Mouse (Mus musculus): ENCODE results near the gene Klhl29. TPM values are rescaled to one million over a fixed set of nuclear protein-coding genes. Genes with fewer than 3 reads are reported as not detected.

Klhl29 gene
- polyA plus RNA-seq, 1 experiment from 2014 or later, result 0.50 TPM

DNA sequence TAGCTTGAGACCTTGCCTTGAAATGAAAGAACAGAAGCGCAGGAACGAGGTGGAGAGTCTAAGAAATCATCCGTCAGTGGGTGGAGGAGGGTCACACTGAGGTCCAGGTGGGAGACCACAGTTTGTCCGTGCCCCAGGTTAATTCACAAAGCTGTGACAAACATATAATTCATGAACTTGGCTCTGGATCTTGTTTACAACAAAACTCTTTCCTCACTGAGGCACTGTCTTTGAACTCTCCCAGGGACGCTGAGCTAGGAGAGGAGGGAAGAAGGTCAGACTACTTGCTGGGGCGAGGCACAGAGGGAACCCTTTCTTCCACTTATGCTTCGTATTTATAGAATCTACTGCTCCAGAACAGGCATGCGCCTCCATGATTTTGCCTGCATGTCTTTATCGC lies 161.2 kb downstream of the Klhl29 start:
- H3K4me2 ChIP-seq (ENCODE audit: low read length), result no peak overlapping the region
- 80% methylated on average over 9 of the region's 9 CpGs for WGBS
- no peaks in the 10 kb centered on the region for H3K36me3 ChIP-seq (ENCODE audit: control insufficient read depth, insufficient read depth, low read length)
- no peaks in the 10 kb centered on the region for H3K9me3 ChIP-seq (ENCODE audit: control insufficient read depth, low read length)
- H3K4me3 ChIP-seq (ENCODE audit: control insufficient read depth in 1 of 2, insufficient read depth in 1 of 2, low read depth in 1 of 2, low read length in 2 of 2), result no peak overlapping the region
- H3K27me3 ChIP-seq (ENCODE audit: control insufficient read depth, insufficient read depth, low read length), result no peaks in the 10 kb centered on the region
- peak overlapping the region in 1 of 2 experiments; percentile 30; a peak in 2 of 4 replicates for H3K27ac ChIP-seq (replicated peaks in 1 of 2; ENCODE audit: control insufficient read depth in 1 of 2, insufficient read depth in 1 of 2, low read depth in 2 of 2, low read length in 2 of 2)
- H3K4me1 ChIP-seq (ENCODE audit: control insufficient read depth in 2 of 2, insufficient read depth in 2 of 2, low read length in 2 of 2), result peaks cover 14 to 16% of the 10 kb centered on the region in 2 experiments
- H3K9ac ChIP-seq (ENCODE audit: low read length), result no peak overlapping the region
- ATAC-seq (ENCODE audit: insufficient number of reproducible peaks, insufficient read depth, low FRiP score, low read depth), result no peak

DNA sequence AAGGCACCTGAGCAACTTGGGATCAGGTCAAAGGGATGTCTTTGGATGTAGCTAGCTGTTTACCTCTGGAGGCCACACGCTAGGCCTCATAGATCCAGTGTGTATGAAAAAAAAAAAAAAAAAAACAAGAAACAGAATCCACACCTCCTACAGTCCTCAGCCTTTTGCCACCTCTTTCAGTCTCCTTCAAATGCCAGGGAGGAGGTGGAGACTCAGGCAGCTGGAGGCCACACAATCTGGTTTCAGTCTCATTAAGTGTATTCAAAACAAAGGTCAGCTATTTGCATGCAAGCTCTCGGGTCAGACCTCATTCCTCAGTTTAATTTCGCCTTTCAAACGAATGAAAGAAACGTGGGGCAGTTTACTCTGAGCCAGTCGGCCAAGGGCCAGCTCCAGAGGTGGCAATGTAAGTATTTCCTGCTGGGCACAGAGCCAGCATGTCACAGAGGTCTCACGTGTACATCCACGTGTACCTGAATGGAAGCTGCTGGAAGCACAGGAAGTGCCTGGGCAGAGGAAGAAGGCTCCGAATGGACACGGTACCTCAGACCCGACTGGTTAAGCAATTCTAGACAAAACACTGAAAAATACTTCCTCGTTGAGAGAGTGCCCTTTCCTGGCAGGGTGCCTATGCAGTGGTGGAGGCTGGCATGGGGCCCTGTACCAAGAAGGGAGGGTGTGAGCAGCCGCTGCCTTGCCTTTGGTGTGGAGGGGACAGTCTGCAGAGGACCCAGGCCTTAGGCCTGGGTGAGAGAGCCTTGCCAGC lies 162.0 kb downstream of the Klhl29 start:
- no peak overlapping the region for H3K9ac ChIP-seq (ENCODE audit: low read length)
- H3K27ac ChIP-seq (replicated peaks in 1 of 2; ENCODE audit: control insufficient read depth in 1 of 2, insufficient read depth in 1 of 2, low read depth in 2 of 2, low read length in 2 of 2), result peak overlapping the region; percentile 6 to 30; a peak in 3 of 4 replicates
- 21% methylated on average over 13 of the region's 13 CpGs for WGBS
- no peaks in the 10 kb centered on the region for H3K36me3 ChIP-seq (ENCODE audit: control insufficient read depth, insufficient read depth, low read length)
- no peaks in the 10 kb centered on the region for H3K9me3 ChIP-seq (ENCODE audit: control insufficient read depth, low read length)
- peaks cover 14 to 16% of the 10 kb centered on the region in 2 experiments for H3K4me1 ChIP-seq (ENCODE audit: control insufficient read depth in 2 of 2, insufficient read depth in 2 of 2, low read length in 2 of 2)
- no peaks in the 10 kb centered on the region for H3K27me3 ChIP-seq (ENCODE audit: control insufficient read depth, insufficient read depth, low read length)
- H3K4me2 ChIP-seq (ENCODE audit: low read length), result peak overlapping the region; percentile 5; the same call in 1 of the 2 replicates
- no peak overlapping the region for H3K4me3 ChIP-seq (ENCODE audit: control insufficient read depth in 1 of 2, insufficient read depth in 1 of 2, low read depth in 1 of 2, low read length in 2 of 2)
- ATAC-seq (ENCODE audit: insufficient number of reproducible peaks, insufficient read depth, low FRiP score, low read depth), result peak; percentile 73

DNA sequence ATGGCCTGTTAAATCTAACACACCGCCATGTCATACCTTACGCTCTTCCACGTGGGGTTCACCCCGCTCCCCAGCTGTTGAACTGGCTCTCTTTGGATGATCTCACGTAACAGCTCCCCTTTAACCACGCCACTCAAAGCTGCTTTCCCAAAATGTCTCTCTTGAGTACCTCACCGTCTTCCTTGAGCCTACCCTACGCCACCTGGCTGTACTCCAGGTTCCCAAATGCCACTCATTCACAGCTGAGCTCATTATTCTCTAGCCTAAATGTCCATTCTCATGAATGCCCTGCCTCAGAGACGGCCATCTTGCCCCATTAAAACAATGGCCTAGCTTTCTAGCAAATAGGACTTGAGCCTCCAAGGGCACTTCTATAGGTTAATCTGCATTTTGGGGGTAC lies 163.6 kb downstream of the Klhl29 start:
- no peak for ATAC-seq (ENCODE audit: insufficient number of reproducible peaks, insufficient read depth, low FRiP score, low read depth)
- Histone ChIP-seq H3K36me3 (ENCODE audit: control insufficient read depth, insufficient read depth, low read length) (no peaks in the 10 kb centered on the region), H3K9me3 (ENCODE audit: control insufficient read depth, low read length) (no peaks in the 10 kb centered on the region), H3K4me3 (ENCODE audit: control insufficient read depth in 1 of 2, insufficient read depth in 1 of 2, low read depth in 1 of 2, low read length in 2 of 2) (no peak overlapping the region), H3K27ac (replicated peaks in 1 of 2; ENCODE audit: control insufficient read depth in 1 of 2, insufficient read depth in 1 of 2, low read depth in 2 of 2, low read length in 2 of 2) (no peak overlapping the region), H3K9ac (ENCODE audit: low read length) (no peak overlapping the region), H3K4me2 (ENCODE audit: low read length) (no peak overlapping the region), H3K27me3 (ENCODE audit: control insufficient read depth, insufficient read depth, low read length) (no peaks in the 10 kb centered on the region), H3K4me1 (ENCODE audit: control insufficient read depth in 2 of 2, insufficient read depth in 2 of 2, low read length in 2 of 2) (peaks cover 14 to 16% of the 10 kb centered on the region in 2 experiments)
- WGBS, result 88% methylated on average over 9 of the region's 9 CpGs

DNA sequence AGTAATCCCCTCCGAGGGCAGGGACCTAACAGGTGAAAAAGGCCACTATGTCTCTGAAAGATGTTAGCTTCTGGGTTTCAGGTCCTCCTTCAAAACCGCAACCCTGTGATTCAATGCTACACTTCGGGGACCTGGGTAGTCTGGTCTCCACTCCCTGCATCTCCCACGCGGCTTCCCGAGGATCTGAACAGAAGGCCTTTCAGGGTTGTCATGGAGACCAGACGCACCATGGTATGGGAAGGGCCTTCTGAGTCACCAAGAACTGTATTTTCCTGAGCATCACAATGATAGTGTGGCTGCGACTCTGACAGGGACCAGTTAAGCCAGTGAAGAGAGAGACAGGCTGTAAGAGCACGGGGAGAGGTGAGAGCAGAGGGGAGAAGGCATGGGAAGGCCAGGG lies 164.7 kb downstream of the Klhl29 start:
- 66% methylated on average over 9 of the region's 9 CpGs for WGBS
- Histone ChIP-seq H3K4me1 (ENCODE audit: control insufficient read depth in 2 of 2, insufficient read depth in 2 of 2, low read length in 2 of 2) (peaks cover 14 to 16% of the 10 kb centered on the region in 2 experiments), H3K27me3 (ENCODE audit: control insufficient read depth, insufficient read depth, low read length) (no peaks in the 10 kb centered on the region), H3K9ac (ENCODE audit: low read length) (no peak overlapping the region), H3K36me3 (ENCODE audit: control insufficient read depth, insufficient read depth, low read length) (no peaks in the 10 kb centered on the region), H3K9me3 (ENCODE audit: control insufficient read depth, low read length) (no peaks in the 10 kb centered on the region), H3K4me3 (ENCODE audit: control insufficient read depth in 1 of 2, insufficient read depth in 1 of 2, low read depth in 1 of 2, low read length in 2 of 2) (no peak overlapping the region), H3K27ac (replicated peaks in 1 of 2; ENCODE audit: control insufficient read depth in 1 of 2, insufficient read depth in 1 of 2, low read depth in 2 of 2, low read length in 2 of 2) (no peak overlapping the region), H3K4me2 (ENCODE audit: low read length) (no peak overlapping the region)
- ATAC-seq (ENCODE audit: insufficient number of reproducible peaks, insufficient read depth, low FRiP score, low read depth), result no peak

DNA sequence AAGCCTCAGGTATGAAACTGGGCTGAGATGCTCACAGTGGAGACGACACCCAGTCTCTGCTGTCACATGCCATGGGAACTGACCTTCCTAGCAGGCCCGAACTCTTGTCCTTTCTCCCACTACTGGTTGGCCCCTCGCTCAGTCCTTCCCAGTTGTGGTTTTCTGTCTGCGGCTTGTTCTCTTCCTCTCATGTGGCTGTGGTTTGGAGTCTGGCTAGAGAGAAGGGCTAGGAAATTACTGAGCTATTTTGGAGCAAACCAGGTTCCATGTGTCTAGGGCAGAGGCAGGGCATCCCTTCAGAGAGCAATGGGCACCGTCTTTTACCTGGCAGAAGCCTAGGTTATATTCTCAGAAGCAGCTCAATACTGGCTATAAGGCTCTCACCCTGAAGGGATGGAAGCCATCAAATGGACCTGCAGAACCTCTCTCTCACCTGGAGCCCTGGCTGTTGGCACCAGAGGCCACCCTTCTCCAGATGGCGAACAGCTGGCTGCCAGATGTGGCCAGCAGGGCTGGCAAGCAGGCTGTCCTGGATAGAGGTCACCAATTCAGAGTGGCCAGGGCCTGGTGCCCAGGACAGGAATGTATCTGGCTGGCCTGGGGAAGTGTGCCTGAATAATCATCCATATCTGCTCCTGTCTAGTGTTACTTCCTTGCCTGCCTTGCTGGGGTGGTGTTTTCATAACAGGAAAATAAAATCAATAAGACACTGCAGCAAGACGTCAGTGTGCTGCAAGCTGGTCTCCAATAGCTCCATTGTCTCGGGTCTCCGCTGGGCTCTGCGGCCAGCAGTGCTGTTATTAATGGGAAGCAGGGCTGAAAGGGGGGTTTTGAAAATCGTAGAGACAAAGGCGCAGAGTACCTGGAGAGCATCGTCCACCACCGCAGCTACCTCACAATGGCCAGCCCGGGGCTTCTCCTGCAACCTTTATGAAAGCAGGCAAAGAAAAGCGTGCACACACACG lies 167.3 kb downstream of the Klhl29 start:
- Histone ChIP-seq H3K36me3 (ENCODE audit: control insufficient read depth, insufficient read depth, low read length) (no peaks in the 10 kb centered on the region), H3K27ac (replicated peaks in 1 of 2; ENCODE audit: control insufficient read depth in 1 of 2, insufficient read depth in 1 of 2, low read depth in 2 of 2, low read length in 2 of 2) (no peak overlapping the region), H3K9ac (ENCODE audit: low read length) (no peak overlapping the region), H3K4me3 (ENCODE audit: control insufficient read depth in 1 of 2, insufficient read depth in 1 of 2, low read depth in 1 of 2, low read length in 2 of 2) (no peak overlapping the region), H3K27me3 (ENCODE audit: control insufficient read depth, insufficient read depth, low read length) (no peaks in the 10 kb centered on the region), H3K4me1 (ENCODE audit: control insufficient read depth in 2 of 2, insufficient read depth in 2 of 2, low read length in 2 of 2) (peaks cover 4% of the 10 kb centered on the region in 2 experiments; a peak in 3 of 4 replicates), H3K9me3 (ENCODE audit: control insufficient read depth, low read length) (no peaks in the 10 kb centered on the region), H3K4me2 (ENCODE audit: low read length) (no peak overlapping the region)
- ATAC-seq (ENCODE audit: insufficient number of reproducible peaks, insufficient read depth, low FRiP score, low read depth), result no peak
- 82% methylated on average over 17 of the region's 17 CpGs for WGBS

DNA sequence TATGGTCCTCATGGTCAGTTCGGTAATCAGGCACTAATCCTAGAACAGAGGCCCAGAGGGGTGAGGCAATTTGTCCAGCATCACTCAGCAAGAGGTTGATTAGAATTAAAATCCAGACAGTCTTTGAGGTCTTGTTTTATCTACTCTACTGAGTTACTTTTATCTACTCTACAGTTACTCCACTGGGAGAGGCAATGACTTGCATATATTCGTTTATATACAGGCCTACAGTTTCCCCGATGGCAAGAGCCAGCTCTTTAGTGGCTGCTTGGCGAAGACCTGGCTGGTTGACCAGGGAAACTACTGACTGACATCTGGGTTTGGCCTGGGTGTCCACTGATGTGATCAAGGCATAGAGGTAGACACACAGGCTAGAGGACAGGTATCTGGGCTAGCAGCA lies 168.3 kb downstream of the Klhl29 start:
- ATAC-seq (ENCODE audit: insufficient number of reproducible peaks, insufficient read depth, low FRiP score, low read depth), result no peak
- whole genome bisulfite sequencing, result 80% methylated on average over 4 of the region's 4 CpGs
- no peak overlapping the region for H3K4me3 ChIP-seq (ENCODE audit: control insufficient read depth in 1 of 2, insufficient read depth in 1 of 2, low read depth in 1 of 2, low read length in 2 of 2)
- no peaks in the 10 kb centered on the region for H3K9me3 ChIP-seq (ENCODE audit: control insufficient read depth, low read length)
- H3K27me3 ChIP-seq (ENCODE audit: control insufficient read depth, insufficient read depth, low read length), result no peaks in the 10 kb centered on the region
- no peaks in the 10 kb centered on the region for H3K36me3 ChIP-seq (ENCODE audit: control insufficient read depth, insufficient read depth, low read length)
- no peaks in the 10 kb centered on the region; a peak in 1 of 4 replicates for H3K4me1 ChIP-seq (ENCODE audit: control insufficient read depth in 2 of 2, insufficient read depth in 2 of 2, low read length in 2 of 2)
- no peak overlapping the region for H3K4me2 ChIP-seq (ENCODE audit: low read length)
- no peak overlapping the region for H3K27ac ChIP-seq (replicated peaks in 1 of 2; ENCODE audit: control insufficient read depth in 1 of 2, insufficient read depth in 1 of 2, low read depth in 2 of 2, low read length in 2 of 2)
- no peak overlapping the region for H3K9ac ChIP-seq (ENCODE audit: low read length)

DNA sequence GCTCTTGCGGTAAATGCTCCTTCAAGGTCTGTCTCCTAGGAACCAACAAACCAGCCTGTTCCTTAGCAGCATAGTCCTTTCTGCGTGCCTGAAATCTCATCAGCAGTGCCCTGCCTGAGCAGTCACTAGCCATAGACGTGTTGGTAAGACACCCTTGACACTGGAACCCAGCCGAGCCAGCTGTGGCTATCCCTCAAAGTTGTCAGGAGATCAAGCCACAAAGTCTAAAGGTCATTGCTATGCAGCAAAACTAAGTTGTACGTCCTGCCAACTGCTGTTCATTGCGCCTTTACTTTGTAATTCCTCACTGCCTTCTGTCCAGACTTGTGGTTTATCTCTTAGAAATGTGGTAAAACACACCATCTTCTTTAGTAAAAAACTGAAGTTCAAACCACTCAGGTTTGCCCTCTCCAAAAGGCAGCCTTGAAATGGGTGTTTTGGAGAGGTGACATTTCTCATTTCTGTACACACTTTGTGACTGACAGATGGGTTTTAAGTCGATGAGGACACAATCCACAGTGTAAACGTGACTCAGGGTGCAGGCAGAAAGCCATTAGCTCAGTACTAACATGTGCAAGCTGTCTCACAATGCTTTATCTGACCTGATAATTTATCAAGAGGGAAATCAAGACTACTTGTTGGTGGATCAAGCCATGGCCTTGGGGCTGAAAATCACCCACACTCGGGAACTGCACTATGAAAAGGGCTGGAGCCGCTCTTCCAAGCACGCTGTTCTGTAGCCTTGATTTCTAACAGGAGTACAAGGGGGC lies 171.2 kb downstream of the Klhl29 start:
- H3K9me3 ChIP-seq (ENCODE audit: control insufficient read depth, low read length), result no peaks in the 10 kb centered on the region
- H3K4me3 ChIP-seq (ENCODE audit: control insufficient read depth in 1 of 2, insufficient read depth in 1 of 2, low read depth in 1 of 2, low read length in 2 of 2), result no peak overlapping the region
- H3K4me2 ChIP-seq (ENCODE audit: low read length), result no peak overlapping the region
- no peak overlapping the region for H3K27ac ChIP-seq (replicated peaks in 1 of 2; ENCODE audit: control insufficient read depth in 1 of 2, insufficient read depth in 1 of 2, low read depth in 2 of 2, low read length in 2 of 2)
- ATAC-seq (ENCODE audit: insufficient number of reproducible peaks, insufficient read depth, low FRiP score, low read depth), result no peak
- H3K9ac ChIP-seq (ENCODE audit: low read length), result no peak overlapping the region
- H3K27me3 ChIP-seq (ENCODE audit: control insufficient read depth, insufficient read depth, low read length), result no peaks in the 10 kb centered on the region
- no peaks in the 10 kb centered on the region; a peak in 1 of 4 replicates for H3K4me1 ChIP-seq (ENCODE audit: control insufficient read depth in 2 of 2, insufficient read depth in 2 of 2, low read length in 2 of 2)
- 76% methylated on average over 11 of the region's 11 CpGs for WGBS
- H3K36me3 ChIP-seq (ENCODE audit: control insufficient read depth, insufficient read depth, low read length), result no peaks in the 10 kb centered on the region
